Mouse (Mus musculus): ENCODE measurements around the gene Stxbp4. TPM values are rescaled to one million over a fixed set of nuclear protein-coding genes. Genes with fewer than 3 reads are reported as not detected.

Stxbp4 gene
- polyA plus RNA-seq, 1 experiment from 2014 or later: 1.9 TPM

GRCm38 (mm10) chr11:90525311-90525710 lies 112.6 kb downstream of the Stxbp4 start:
- TF ChIP-seq EP300 (IDR thresholded peaks at IDR 0.05; ENCODE audit: low read depth) (no peak), CTCF (IDR thresholded peaks at IDR 0.05; ENCODE audit: low read depth) (no peak)
- Histone ChIP-seq H3K9me3 (ENCODE audit: low read length) (0 out of 2 replicates have a peak, but pooled peaks cover 2% of the 10 kb centered on the region), H3K4me1 (ENCODE audit: insufficient read depth) (no peaks in the 10 kb centered on the region), H3K27ac (ENCODE audit: low read depth) (no peak overlapping the region), H3K27me3 (ENCODE audit: insufficient read depth, low read length) (no peaks in the 10 kb centered on the region), H3K36me3 (replicated peaks; ENCODE audit: insufficient read depth, low read length) (no peaks in the 10 kb centered on the region), H3K9ac (replicated peaks) (no peak overlapping the region), H3K4me3 (ENCODE audit: low read depth, low read length) (no peak overlapping the region), H3K4me2 (ENCODE audit: low read depth, low read length) (no peak overlapping the region)
- 53% methylated on average over 2 of the region's 2 CpGs for WGBS (ENCODE audit: insufficient replicate concordance)
- DNase-seq (no peak), ATAC-seq (no peak)

GRCm38 (mm10) chr11:90521040-90521439 lies 116.8 kb downstream of the Stxbp4 start:
- Histone ChIP-seq H3K9me3 (ENCODE audit: low read length) (no peaks in the 10 kb centered on the region), H3K27me3 (ENCODE audit: insufficient read depth, low read length) (no peaks in the 10 kb centered on the region), H3K4me2 (ENCODE audit: low read depth, low read length) (no peak overlapping the region), H3K27ac (ENCODE audit: low read depth) (no peak overlapping the region), H3K9ac (replicated peaks) (no peak overlapping the region), H3K4me3 (ENCODE audit: low read depth, low read length) (no peak overlapping the region), H3K4me1 (ENCODE audit: insufficient read depth) (no peaks in the 10 kb centered on the region), H3K36me3 (replicated peaks; ENCODE audit: insufficient read depth, low read length) (no peaks in the 10 kb centered on the region)
- WGBS (ENCODE audit: insufficient replicate concordance): 72% methylated on average over 8 of the region's 8 CpGs
- ATAC-seq (no peak), DNase-seq (no peak)
- TF ChIP-seq CTCF (IDR thresholded peaks at IDR 0.05; ENCODE audit: low read depth): no peak
- TF ChIP-seq EP300 (IDR thresholded peaks at IDR 0.05; ENCODE audit: low read depth): no peak

GRCm38 (mm10) chr11:90517750-90518149 lies 120.1 kb downstream of the Stxbp4 start:
- no peak overlapping the region for H3K4me2 ChIP-seq (ENCODE audit: low read depth, low read length)
- no peak overlapping the region for H3K9ac ChIP-seq (replicated peaks)
- WGBS (ENCODE audit: insufficient replicate concordance): 83% methylated on average over 1 of the region's 1 CpGs
- no peak for TF ChIP-seq EP300 (IDR thresholded peaks at IDR 0.05; ENCODE audit: low read depth)
- no peak for TF ChIP-seq CTCF (IDR thresholded peaks at IDR 0.05; ENCODE audit: low read depth)
- DNase-seq: no peak
- no peaks in the 10 kb centered on the region for H3K4me1 ChIP-seq (ENCODE audit: insufficient read depth)
- H3K27me3 ChIP-seq (ENCODE audit: insufficient read depth, low read length): no peaks in the 10 kb centered on the region
- no peaks in the 10 kb centered on the region for H3K36me3 ChIP-seq (replicated peaks; ENCODE audit: insufficient read depth, low read length)
- no peak for ATAC-seq
- no peak overlapping the region for H3K27ac ChIP-seq (ENCODE audit: low read depth)
- H3K9me3 ChIP-seq (ENCODE audit: low read length): no peaks in the 10 kb centered on the region
- no peak overlapping the region for H3K4me3 ChIP-seq (ENCODE audit: low read depth, low read length)

- TF ChIP-seq CTCF (IDR thresholded peaks at IDR 0.05; ENCODE audit: low read depth) (no peak), EP300 (IDR thresholded peaks at IDR 0.05; ENCODE audit: low read depth) (no peak)
- H3K9ac ChIP-seq (replicated peaks): no peak overlapping the region
- H3K36me3 ChIP-seq (replicated peaks; ENCODE audit: insufficient read depth, low read length): no peaks in the 10 kb centered on the region
- H3K9me3 ChIP-seq (ENCODE audit: low read length): no peaks in the 10 kb centered on the region
- no peak overlapping the region for H3K27ac ChIP-seq (ENCODE audit: low read depth)
- H3K4me1 ChIP-seq (ENCODE audit: insufficient read depth): no peaks in the 10 kb centered on the region
- WGBS (ENCODE audit: insufficient replicate concordance): 53% methylated on average over 5 of the region's 5 CpGs
- H3K4me2 ChIP-seq (ENCODE audit: low read depth, low read length): no peak overlapping the region
- H3K4me3 ChIP-seq (ENCODE audit: low read depth, low read length): no peak overlapping the region
- no peaks in the 10 kb centered on the region for H3K27me3 ChIP-seq (ENCODE audit: insufficient read depth, low read length)
- DNase-seq: no peak
- no peak for ATAC-seq
Measured at GRCm38 (mm10) chr11:90512538-90513219, 125.2 kb downstream of the Stxbp4 start.

- no peak for DNase-seq
- H3K4me3 ChIP-seq (ENCODE audit: low read depth, low read length): no peak overlapping the region
- TF ChIP-seq EP300 (IDR thresholded peaks at IDR 0.05; ENCODE audit: low read depth): no peak
- TF ChIP-seq CTCF (IDR thresholded peaks at IDR 0.05; ENCODE audit: low read depth): no peak
Measured at GRCm38 (mm10) chr11:90501846-90502245, 136.0 kb downstream of the Stxbp4 start.

GRCm38 (mm10) chr11:90499918-90500317 lies 138.0 kb downstream of the Stxbp4 start:
- 84% methylated on average over 6 of the region's 6 CpGs for WGBS (ENCODE audit: insufficient replicate concordance)
- TF ChIP-seq EP300 (IDR thresholded peaks at IDR 0.05; ENCODE audit: low read depth) (no peak), CTCF (IDR thresholded peaks at IDR 0.05; ENCODE audit: low read depth) (no peak)
- no peak overlapping the region for H3K4me3 ChIP-seq (ENCODE audit: low read depth, low read length)
- H3K9me3 ChIP-seq (ENCODE audit: low read length): no peaks in the 10 kb centered on the region
- H3K4me2 ChIP-seq (ENCODE audit: low read depth, low read length): no peak overlapping the region
- H3K27me3 ChIP-seq (ENCODE audit: insufficient read depth, low read length): no peaks in the 10 kb centered on the region
- no peaks in the 10 kb centered on the region for H3K4me1 ChIP-seq (ENCODE audit: insufficient read depth)
- DNase-seq: no peak
- no peak for ATAC-seq
- H3K27ac ChIP-seq (ENCODE audit: low read depth): no peak overlapping the region
- H3K36me3 ChIP-seq (replicated peaks; ENCODE audit: insufficient read depth, low read length): no peaks in the 10 kb centered on the region
- H3K9ac ChIP-seq (replicated peaks): no peak overlapping the region

More at GRCm38 (mm10) chr11:90501846-90502245, 136.0 kb downstream of the Stxbp4 start:
- no peak overlapping the region for H3K4me2 ChIP-seq (ENCODE audit: low read depth, low read length)
- no peaks in the 10 kb centered on the region for H3K27me3 ChIP-seq (ENCODE audit: insufficient read depth, low read length)
- no peak overlapping the region for H3K27ac ChIP-seq (ENCODE audit: low read depth)
- H3K9ac ChIP-seq (replicated peaks): no peak overlapping the region
- ATAC-seq: no peak
- 76% methylated on average over 4 of the region's 4 CpGs for WGBS (ENCODE audit: insufficient replicate concordance)
- H3K4me1 ChIP-seq (ENCODE audit: insufficient read depth): no peaks in the 10 kb centered on the region
- no peaks in the 10 kb centered on the region for H3K36me3 ChIP-seq (replicated peaks; ENCODE audit: insufficient read depth, low read length)
- no peaks in the 10 kb centered on the region for H3K9me3 ChIP-seq (ENCODE audit: low read length)

Measured in liver, postnatal 0 days (tissue).